Mouse (Mus musculus): Measurements from ENCODE around the gene A530032D15Rik. TPM values are rescaled to one million over a fixed set of nuclear protein-coding genes. Genes with fewer than 3 reads are reported as not detected.

Gene A530032D15Rik
- total RNA-seq (2023): 1 to 10 TPM; 2.5 to 7.2 TPM

DNA sequence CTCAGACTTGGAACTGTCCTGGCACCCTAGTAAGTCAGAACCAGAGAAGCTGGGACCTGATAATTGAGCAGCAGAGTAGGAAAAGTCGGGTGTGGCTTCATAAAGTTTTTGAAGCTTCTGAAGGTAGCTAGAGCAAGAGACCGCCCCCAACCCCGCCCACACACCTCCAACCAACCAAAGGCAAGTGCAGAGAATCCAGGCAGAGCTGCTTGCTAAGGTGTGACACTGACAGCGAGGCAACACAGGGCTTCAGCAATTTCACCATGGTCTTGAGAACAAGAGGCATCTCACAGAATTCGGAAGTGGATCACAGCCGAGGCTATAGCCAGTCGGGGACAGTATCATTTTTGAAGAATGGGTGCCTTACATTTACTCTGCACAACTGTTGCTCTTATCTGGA lies at the start of gene A530032D15Rik:
Gene A530032D15Rik, minus strand, starts transcription at position 101 of the 400 bp plus-strand sequence.

DNA sequence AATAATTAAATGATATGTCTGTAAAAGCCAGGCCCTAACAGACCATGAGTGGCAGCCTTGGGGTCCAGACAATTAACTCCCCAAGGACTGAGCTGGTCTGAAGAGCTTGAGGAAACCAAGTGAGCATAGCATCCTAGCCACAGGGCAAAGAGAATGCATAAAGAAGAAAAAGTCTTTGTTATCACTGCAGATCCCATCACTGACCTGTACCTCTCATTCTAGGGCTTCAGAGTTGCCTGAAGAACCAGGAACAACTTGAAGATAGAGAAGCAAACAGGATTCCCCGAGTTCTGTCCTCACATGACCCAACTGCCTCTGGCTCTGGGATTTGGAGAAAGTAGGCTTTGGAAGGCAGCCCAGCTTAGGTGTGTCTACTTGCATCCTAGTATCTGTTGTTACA lies 9.8 kb downstream of the A530032D15Rik start, which contains the start of gene Gm10553:
Gene Gm10553, plus strand, starts transcription at position 301 of the 400 bp plus-strand sequence.

Other genes starting within 250 kb of the A530032D15Rik start
- not detected for gene Slc16a14, start 174.7 kb downstream of the A530032D15Rik start, total RNA-seq (2023)
- gene Gm10553, start 9.7 kb downstream of the A530032D15Rik start, total RNA-seq (2023): not detected
- gene C130026I21Rik, start 160.7 kb upstream of the A530032D15Rik start, total RNA-seq (2023): 10 to 100 TPM; 31.0 to 33.8 TPM